8 mouse cellular contexts compared by ENCODE assay signal in genomic region chr10:96616709-96617116, GRCm38 (mm10). TPM values are rescaled to one million over a fixed set of nuclear protein-coding genes. Genes with fewer than 3 reads are reported as not detected.
DNase-seq lines count a peak whose midpoint lies in the region; ATAC-seq and TF ChIP-seq lines count a peak whose summit lies in the region.

Btg1 (plus strand) TSS chr10:96617006.

- DNase-seq in MEL (ENCODE audit: low read depth, low spot score) = peak; percentile 97
- peak; percentile 100 for DNase-seq in cerebellum, adult 2 months
- peak; percentile 100 for DNase-seq in forebrain, postnatal 0 days
- DNase-seq in heart, postnatal 4 days = peak; percentile 100
- DNase-seq in layer of hippocampus, adult 8-10 months (ENCODE audit: low spot score in 2 of 2) = peak; percentile 99 to 100
- DNase-seq in ovary, adult 18-20 months (ENCODE audit: low spot score) = peak; percentile 99
- DNase-seq in thymus, postnatal 0 days (ENCODE audit: low spot score) = peak; percentile 100

- H3K4me1 ChIP-seq in MEL (ENCODE audit: control insufficient read depth in 1 of 2, insufficient read depth in 2 of 2, low read length in 2 of 2) = peaks cover 13 to 16% of the 10 kb centered on the region in 2 experiments
- no peaks in the 10 kb centered on the region for H3K4me1 ChIP-seq in cerebellum, adult 2 months (ENCODE audit: control insufficient read depth, insufficient read depth, low read length)
- 0 out of 2 replicates have a peak, but pooled peaks cover 3% of the 10 kb centered on the region for H3K4me1 ChIP-seq in forebrain, postnatal 0 days (ENCODE audit: insufficient read depth)
- peaks cover 9% of the 10 kb centered on the region for H3K4me1 ChIP-seq in lung, embryonic 15.5 days

- ATAC-seq in forebrain, postnatal 0 days = peak; percentile 96
- ATAC-seq in lung, embryonic 15.5 days (ENCODE audit: borderline replicate concordance, extremely low read depth, low FRiP score, low TSS enrichment) = peak; percentile 96

- no peaks in the 10 kb centered on the region for H3K9me3 ChIP-seq in MEL (replicated peaks; ENCODE audit: insufficient read depth, low read length)
- H3K9me3 ChIP-seq in forebrain, postnatal 0 days (ENCODE audit: low read length) = no peaks in the 10 kb centered on the region
- H3K9me3 ChIP-seq in lung, embryonic 15.5 days = no peaks in the 10 kb centered on the region

- TF ChIP-seq EP300 in MEL (IDR thresholded peaks at IDR 0.05; ENCODE audit: low read depth in 1 of 2, low read length in 2 of 2) = 0 out of 4 replicates have a peak, but pooled peaks of 1 of the 2 experiments have one; percentile 3

- peak within 1 kb of the TSS; percentile 89 for H3K9ac ChIP-seq in MEL (ENCODE audit: control insufficient read depth, low read depth, low read length, poor library complexity, severe bottlenecking)
- H3K9ac ChIP-seq in forebrain, postnatal 0 days = peak within 1 kb of the TSS; percentile 97
- peak within 1 kb of the TSS; percentile 99 for H3K9ac ChIP-seq in lung, embryonic 15.5 days

- under 1% methylated on average over 37 of the region's 37 CpGs for WGBS in cerebellum, adult 2 months
- whole genome bisulfite sequencing in forebrain, postnatal 0 days = under 1% methylated on average over 37 of the region's 37 CpGs
- under 1% methylated on average over 37 of the region's 37 CpGs for whole genome bisulfite sequencing in lung, embryonic 15.5 days

- peak within 1 kb of the TSS; percentile 80 to 100 for H3K4me3 ChIP-seq in MEL (ENCODE audit: control insufficient read depth in 1 of 2, insufficient read depth in 1 of 2, low read depth in 2 of 2, low read length in 2 of 2)
- H3K4me3 ChIP-seq in cerebellum, adult 2 months (replicated peaks; ENCODE audit: insufficient read depth, low read depth, low read length) = peak within 1 kb of the TSS; percentile 99
- H3K4me3 ChIP-seq in forebrain, postnatal 0 days (ENCODE audit: low read depth, low read length) = peak within 1 kb of the TSS; percentile 100
- peak within 1 kb of the TSS; percentile 91 for H3K4me3 ChIP-seq in lung, embryonic 15.5 days

- H3K27ac ChIP-seq in MEL (ENCODE audit: control insufficient read depth, low read depth, low read length) = peak within 1 kb of the TSS; percentile 69
- peak within 1 kb of the TSS; percentile 82 for H3K27ac ChIP-seq in cerebellum, adult 2 months (ENCODE audit: insufficient read depth, low read length)
- H3K27ac ChIP-seq in forebrain, postnatal 0 days (ENCODE audit: low read depth, low read length) = peak within 1 kb of the TSS; percentile 93
- peak within 1 kb of the TSS; percentile 93 for H3K27ac ChIP-seq in lung, embryonic 15.5 days

- no peaks in the 10 kb centered on the region for H3K27me3 ChIP-seq in MEL (ENCODE audit: control insufficient read depth in 1 of 2, insufficient read depth in 2 of 2, low read length in 2 of 2)
- H3K27me3 ChIP-seq in cerebellum, adult 2 months (ENCODE audit: control insufficient read depth, insufficient read depth, low read length) = no peaks in the 10 kb centered on the region
- H3K27me3 ChIP-seq in forebrain, postnatal 0 days (ENCODE audit: insufficient read depth, low read length) = no peaks in the 10 kb centered on the region
- no peaks in the 10 kb centered on the region for H3K27me3 ChIP-seq in lung, embryonic 15.5 days

- peak within 1 kb of the TSS; percentile 50 for H3K4me2 ChIP-seq in forebrain, postnatal 0 days (ENCODE audit: low read depth)
- peak within 1 kb of the TSS; percentile 59 for H3K4me2 ChIP-seq in lung, embryonic 15.5 days

- no peak for TF ChIP-seq CTCF in MEL (IDR thresholded peaks at IDR 0.05 in 2 of 3, conservative IDR thresholded peaks at IDR 0.05 in 1 of 3; ENCODE audit: control insufficient read depth in 1 of 3, insufficient read depth in 1 of 3, low read depth in 2 of 3, low read length in 3 of 3, poor library complexity in 1 of 3, severe bottlenecking in 1 of 3)
- TF ChIP-seq CTCF in cerebellum, adult 2 months (IDR thresholded peaks at IDR 0.05; ENCODE audit: borderline replicate concordance, insufficient read depth, low read depth, low read length) = no peak; the same call in 1 of the 2 replicates
- TF ChIP-seq CTCF in forebrain, postnatal 0 days (IDR thresholded peaks at IDR 0.05; ENCODE audit: low read depth) = peak; percentile 64

- TF ChIP-seq RAD21 in MEL (IDR thresholded peaks at IDR 0.05; ENCODE audit: low read depth, low read length) = no peak

- peak; percentile 92 to 100 for TF ChIP-seq POLR2A in MEL (IDR thresholded peaks at IDR 0.05; ENCODE audit: control insufficient read depth in 1 of 2, insufficient read depth in 1 of 2, low read depth in 1 of 2, low read length in 2 of 2, poor library complexity in 1 of 2)
- peak; percentile 100 for TF ChIP-seq POLR2A in cerebellum, adult 2 months (IDR thresholded peaks at IDR 0.05; ENCODE audit: borderline replicate concordance, insufficient read depth, low read length)

- H3K36me3 ChIP-seq in MEL (ENCODE audit: control insufficient read depth in 1 of 2, insufficient read depth in 2 of 2, low read length in 2 of 2) = peaks cover 2 to 20% of the 10 kb centered on the region in 2 experiments; a peak in 3 of 4 replicates
- H3K36me3 ChIP-seq in forebrain, postnatal 0 days (ENCODE audit: insufficient read depth) = no peaks in the 10 kb centered on the region
- H3K36me3 ChIP-seq in lung, embryonic 15.5 days = peaks cover 11% of the 10 kb centered on the region; the same call in 1 of the 2 replicates

- peaks cover 10% of the 10 kb centered on the region for H3K79me2 ChIP-seq in MEL (ENCODE audit: control insufficient read depth, insufficient read depth, low read length, poor library complexity)

TF ChIP-seq in MEL, 35 proteins besides CTCF, POLR2A, EP300 and RAD21:
- TF ChIP-seq POLR2AphosphoS5 (IDR thresholded peaks at IDR 0.05; ENCODE audit: borderline replicate concordance, low read depth, low read length) = peak; percentile 94
- no peak for TF ChIP-seq MAZ (IDR thresholded peaks at IDR 0.05; ENCODE audit: low read depth, low read length)
- no peak for TF ChIP-seq ZKSCAN1 (IDR thresholded peaks at IDR 0.05; ENCODE audit: low read depth, low read length)
- 0 out of 2 replicates have a peak, but pooled peaks have one; percentile 52 for TF ChIP-seq USF1 (IDR thresholded peaks at IDR 0.05; ENCODE audit: low read depth, low read length)
- TF ChIP-seq CHD1 (IDR thresholded peaks at IDR 0.05; ENCODE audit: low read depth, low read length) = no peak
- TF ChIP-seq SIN3A (IDR thresholded peaks at IDR 0.05; ENCODE audit: low read length) = peak; percentile 83
- TF ChIP-seq ZMIZ1 (IDR thresholded peaks at IDR 0.05; ENCODE audit: low read depth, low read length) = peak; percentile 99
- no peak for TF ChIP-seq MAFK (IDR thresholded peaks at IDR 0.05; ENCODE audit: borderline replicate concordance, low read depth, low read length)
- TF ChIP-seq ELF1 (IDR thresholded peaks at IDR 0.05; ENCODE audit: low read depth, low read length) = peak; percentile 18; the same call in 1 of the 2 replicates
- TF ChIP-seq HCFC1 (IDR thresholded peaks at IDR 0.05; ENCODE audit: low read depth, low read length) = peak; percentile 73
- 0 out of 2 replicates have a peak, but pooled peaks have one; percentile 48 for TF ChIP-seq UBTF (IDR thresholded peaks at IDR 0.05; ENCODE audit: borderline replicate concordance, insufficient read depth, low read depth, low read length)
- peak; percentile 57; the same call in 1 of the 2 replicates for TF ChIP-seq ETS1 (IDR thresholded peaks at IDR 0.05; ENCODE audit: low read depth, low read length)
- peak; percentile 99 for TF ChIP-seq NELFE (IDR thresholded peaks at IDR 0.05; ENCODE audit: low read depth, low read length)
- TF ChIP-seq POLR2AphosphoS2 (IDR thresholded peaks at IDR 0.05; ENCODE audit: low read length) = peak; percentile 99
- TF ChIP-seq TCF12 (IDR thresholded peaks at IDR 0.05; ENCODE audit: low read depth, low read length) = peak; percentile 69
- no peak for TF ChIP-seq TAL1 (IDR thresholded peaks at IDR 0.05; ENCODE audit: low read length)
- no peak; the same call in 1 of the 2 replicates for TF ChIP-seq KAT2A (conservative IDR thresholded peaks at IDR 0.05; ENCODE audit: low read depth, low read length)
- TF ChIP-seq TBP (IDR thresholded peaks at IDR 0.05; ENCODE audit: low read depth, low read length) = peak; percentile 97
- TF ChIP-seq MAX (IDR thresholded peaks at IDR 0.05; ENCODE audit: low read length) = 0 out of 2 replicates have a peak, but pooled peaks have one; percentile 25
- TF ChIP-seq CHD2 (IDR thresholded peaks at IDR 0.05; ENCODE audit: low read length) = no peak
- TF ChIP-seq ZC3H11A (IDR thresholded peaks at IDR 0.05; ENCODE audit: low read depth, low read length) = no peak
- TF ChIP-seq BHLHE40 (IDR thresholded peaks at IDR 0.05; ENCODE audit: borderline replicate concordance, low read depth, low read length) = no peak
TF ChIP-seq in MEL: peak in this region for 13.

RNA-seq across cellular contexts. Expression of gene Btg1, which starts in this region (rescaled TPM):
- 2.0 and 3.6 TPM in 2 replicates for total RNA-seq in MEL (2012; rRNA removed)
- 1 to 10 TPM in 1 of 2 experiments, not detected in 1; 4.8 TPM for polyA plus RNA-seq in MEL (2012; ENCODE audit: insufficient read depth in 1 of 2, insufficient read length in 2 of 2, low read depth in 1 of 2, low replicate concordance in 2 of 2, missing spikeins in 1 of 2)
- polyA plus RNA-seq in cerebellum, adult 2 months (2012; rRNA removed) = 72.7 and 87.6 TPM in 2 replicates
- total RNA-seq in forebrain, postnatal 0 days (2014; rRNA removed) = 22.2 and 28.1 TPM in 2 replicates
- polyA plus RNA-seq in forebrain, postnatal 0 days (2015; fragmentation: Nextera tagmentation; extraction: Ambion mirVana) = 23.5 and 28.7 TPM in 2 replicates
- total RNA-seq in heart, postnatal 4 days (2021) = 10 to 100 TPM; 73.5 to 81.5 TPM
- total RNA-seq in layer of hippocampus, adult 8-10 months (2022) = 10 to 100 TPM; 46.5 to 59.9 (median 50.7) TPM
- 53.7 and 59.3 TPM in 2 replicates for polyA plus RNA-seq in lung, embryonic 15.5 days (2015; fragmentation: Nextera tagmentation; extraction: Ambion mirVana)
- 127 and 139 TPM in 2 replicates for polyA plus RNA-seq in thymus, postnatal 0 days (2015; fragmentation: Nextera tagmentation; extraction: Ambion mirVana)

Comparison
In these comparisons a context has a peak if more than half of its experiments do, and no peak if none do; other contexts are left out.
1. Peak in every context shown above with its lines: DNase-seq, ATAC-seq, H3K4me3 ChIP-seq and H3K27ac ChIP-seq.